Mouse (Mus musculus) B cell, adult 2 months (primary cell): ENCODE measurements around the gene Gda.

ENCODE experiments used
- DNase-seq, 2 experiments: peaks; one replicate each; pipeline ENCODE4 v3.0.0; 2022

Gda gene

DNA sequence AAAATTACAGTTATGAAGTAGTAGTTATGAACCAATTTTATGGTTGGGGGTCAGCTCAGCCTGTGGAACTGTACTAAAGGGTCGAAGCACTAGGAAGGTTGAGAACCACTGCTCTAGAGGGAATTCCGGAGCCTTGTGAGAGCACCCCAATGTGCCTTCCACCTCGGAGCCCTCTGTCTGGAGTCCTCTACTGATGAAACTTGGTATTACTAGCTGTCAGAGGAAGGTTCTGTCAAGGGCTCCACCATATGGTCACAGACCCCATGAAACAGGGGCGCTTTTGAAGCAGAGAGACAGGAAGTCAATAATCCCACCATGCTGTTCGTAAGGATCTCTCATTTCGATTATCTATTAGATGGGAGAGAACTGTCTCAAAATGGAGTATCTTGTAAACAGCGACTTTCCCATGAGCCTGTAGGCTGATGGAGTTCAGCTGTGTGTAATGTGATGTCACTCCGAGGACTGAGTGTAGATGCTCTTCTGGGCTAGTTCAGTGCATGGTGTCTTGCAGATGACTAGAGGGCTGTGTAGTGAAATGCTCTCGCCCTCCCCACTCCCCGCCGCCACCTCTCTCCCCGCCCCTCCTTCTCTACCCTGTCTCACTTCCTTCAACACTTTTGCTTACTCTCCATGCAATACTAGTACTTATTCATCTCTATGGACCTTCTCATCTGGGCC lies 100.7 kb downstream of the Gda start:
- DNase-seq = no peak

DNA sequence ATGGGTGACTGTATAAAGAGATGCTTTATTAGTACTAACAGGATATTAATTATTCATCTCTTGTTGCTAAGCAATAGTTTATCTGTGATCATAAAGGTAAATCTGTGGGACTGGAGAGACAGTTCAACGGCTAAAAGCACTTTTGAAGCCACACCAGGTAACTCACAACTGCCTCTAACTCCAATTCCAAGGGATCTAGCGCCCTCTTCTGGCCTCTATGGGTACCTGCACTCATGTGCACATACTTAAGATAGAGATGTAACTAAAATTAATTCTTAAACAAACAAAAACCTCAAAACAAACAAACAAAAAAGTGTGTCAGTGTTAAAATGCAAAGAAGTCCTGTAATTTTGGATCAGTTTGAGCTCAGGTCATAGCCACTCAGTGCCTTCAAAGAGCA lies 101.9 kb downstream of the Gda start:
- no peak for DNase-seq

DNA sequence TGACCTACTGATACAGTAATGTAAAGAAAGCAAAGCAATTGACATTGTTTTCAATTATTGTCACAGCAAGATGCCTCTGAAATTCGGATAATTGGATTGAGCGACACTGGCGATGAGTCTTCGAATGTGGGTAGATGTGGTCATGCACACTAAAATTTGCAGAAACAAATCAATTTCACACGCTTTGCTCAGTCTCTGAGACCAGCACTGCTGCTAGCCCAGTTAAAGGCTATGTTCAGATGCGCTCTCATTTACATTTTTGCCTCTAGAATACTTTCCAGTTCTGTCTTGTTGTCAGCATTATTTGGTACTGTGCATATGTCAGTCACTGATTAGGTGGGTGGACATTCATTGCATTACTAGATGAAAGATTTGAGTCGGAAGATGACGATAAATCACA lies 102.5 kb downstream of the Gda start:
- DNase-seq = no peak

DNA sequence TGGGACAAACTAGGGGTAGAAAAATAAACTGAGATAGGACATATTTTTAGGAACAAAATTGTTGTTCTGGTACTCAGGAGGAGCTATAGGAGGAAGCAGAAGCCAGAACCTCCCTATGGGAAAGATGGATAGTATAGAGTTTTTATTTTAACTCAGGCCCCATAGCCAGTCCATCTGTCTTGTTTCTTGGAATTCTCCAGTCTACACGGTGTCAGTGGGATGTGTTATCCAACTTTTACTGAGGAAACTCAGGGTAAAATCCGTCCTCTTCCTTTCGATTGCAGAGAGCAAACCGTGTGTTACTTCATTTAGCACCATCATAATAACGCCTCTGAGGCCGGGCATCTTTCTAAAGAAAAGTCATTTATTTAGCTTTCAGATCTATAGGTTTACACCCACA lies 104.1 kb downstream of the Gda start:
- no peak for DNase-seq

DNA sequence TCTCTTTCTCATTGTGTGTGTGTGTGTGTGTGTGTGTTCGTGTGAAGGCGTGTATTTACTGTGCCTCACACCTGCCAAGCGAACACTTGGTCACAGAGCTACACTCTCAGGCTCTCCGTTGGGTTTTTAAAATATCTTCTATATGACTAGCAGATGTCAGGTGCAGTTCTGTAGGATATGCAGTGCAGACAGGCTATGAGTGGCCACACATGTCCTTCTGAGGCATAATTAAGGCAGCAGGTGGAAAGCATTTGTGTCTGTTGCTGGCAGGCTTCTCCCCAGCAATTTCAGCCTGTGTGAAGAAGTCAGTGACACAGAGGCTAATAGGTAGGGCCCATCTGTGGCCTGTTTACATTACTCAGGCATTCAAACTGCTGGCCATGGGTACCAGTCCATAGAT lies 104.7 kb downstream of the Gda start:
- no peak for DNase-seq

DNA sequence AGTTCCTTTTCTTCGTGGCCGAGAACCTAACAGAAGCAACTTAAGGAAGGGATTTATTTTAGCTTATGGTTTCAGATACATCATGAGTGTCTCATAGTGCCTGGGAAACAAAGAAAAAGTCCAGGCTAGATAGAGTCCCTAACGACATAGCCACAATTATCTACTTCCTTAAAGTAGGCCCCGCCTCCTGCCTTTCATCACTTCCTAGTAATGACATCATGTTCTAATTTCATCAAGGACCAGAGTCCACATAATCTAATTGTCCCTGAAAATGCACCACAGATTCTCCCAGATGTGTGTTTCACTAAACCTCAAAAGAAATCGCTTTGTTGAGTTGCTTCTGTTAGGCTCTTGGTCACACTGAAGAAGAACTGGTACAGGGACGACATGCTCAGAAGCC lies 115.5 kb downstream of the Gda start:
- DNase-seq = no peak

DNA sequence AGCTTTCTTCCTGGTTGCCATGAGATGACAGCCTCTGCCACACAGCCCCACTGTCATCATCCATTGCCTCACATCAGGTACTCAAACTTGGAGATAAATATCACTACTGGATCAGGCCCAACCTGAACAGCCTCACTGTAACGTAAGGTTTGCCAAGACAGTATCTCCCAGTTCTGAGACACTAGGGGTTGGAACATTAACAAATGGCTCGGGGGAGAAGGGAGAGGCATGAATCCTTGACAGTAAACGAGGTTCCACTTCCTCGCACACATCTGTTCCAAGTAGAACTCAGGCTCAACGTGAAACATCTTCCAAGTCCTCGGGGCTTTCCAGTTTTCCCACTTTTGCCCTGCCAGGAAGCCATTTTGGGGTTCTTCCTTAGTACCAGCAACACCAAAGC lies 123.6 kb downstream of the Gda start:
- DNase-seq = no peak

DNA sequence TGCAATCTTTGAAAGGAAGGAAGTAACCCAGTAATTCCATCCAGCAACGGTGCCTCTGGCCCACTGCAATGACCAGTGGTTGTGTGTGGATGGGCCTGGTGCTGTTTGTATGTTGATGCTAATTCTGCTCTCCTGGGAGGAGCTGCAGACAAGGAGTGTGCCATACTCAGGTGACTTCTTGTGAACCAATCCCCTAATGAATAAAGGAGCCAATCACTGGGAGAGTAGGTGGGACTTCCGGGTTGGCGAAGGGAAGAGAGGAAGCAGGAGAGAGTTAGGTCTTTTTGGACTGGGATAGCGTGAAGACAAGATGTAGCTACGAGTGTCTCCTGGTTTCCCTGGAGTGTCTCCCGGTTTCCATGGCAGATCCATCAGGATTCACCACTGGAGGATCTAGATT lies 126.6 kb downstream of the Gda start:
- DNase-seq = no peak
